Mouse (Mus musculus) lung, adult 2 months (tissue): Measurements from ENCODE around the gene Dcaf11.

Experiments used
- CTCF ChIP-seq: fragments of 200-500 bp; IDR thresholded peaks from 2 replicates; pipeline ENCODE4 v1.5.1; 2011; ENCODE audit warnings: mild to moderate bottlenecking, low read length, control low read depth; ENCODE audit not compliant: insufficient read depth
- POLR2A ChIP-seq: fragments of 200-500 bp; IDR thresholded peaks from 2 replicates; pipeline ENCODE4 v1.6.1; 2011; ENCODE audit warnings: low read depth, mild to moderate bottlenecking, control low read depth, low read length, borderline replicate concordance; ENCODE audit errors: extremely low read depth

GRCm38 (mm10) chr14:55579511-55580496, 20.0 kb downstream of the Dcaf11 start:
- TF ChIP-seq POLR2A (no peak), CTCF (no peak)
